Mouse (Mus musculus) limb, embryonic 11.5 days (tissue): Measurements from ENCODE around the gene Pdss1. TPM values are rescaled to one million over a fixed set of nuclear protein-coding genes. Genes with fewer than 3 reads are reported as not detected.

Source experiments
- ATAC-seq: fragments of 200-750 bp; cut with Nextera tagmentation; 2 replicates; pipeline ENCODE4 v1.8.0; 2017; ENCODE audit warnings: low read depth; ENCODE audit not compliant: insufficient number of reproducible peaks, low FRiP score, low TSS enrichment
- DNase-seq: peaks from one replicate; pipeline ENCODE4 v3.0.0-alpha.2; 2015; ENCODE audit warnings: low spot score
- H3K27ac ChIP-seq: fragments of 300-500 bp; sonication (generic); replicated peaks from 2 replicates; pipeline ENCODE4 v1.5.1; 2014; ENCODE audit warnings: low read depth, mild to moderate bottlenecking, low read length
- H3K27me3 ChIP-seq: fragments of 300-500 bp; sonication (generic); 2 replicates; pipeline ENCODE4 v1.6.1; 2014; ENCODE audit warnings: mild to moderate bottlenecking, low read length, mixed read lengths; ENCODE audit not compliant: control insufficient read depth, insufficient read depth
- H3K36me3 ChIP-seq: fragments of 300-500 bp; sonication (generic); 2 replicates; pipeline ENCODE4 v1.6.1; 2014; ENCODE audit warnings: mild to moderate bottlenecking, low read length, moderate library complexity, mixed read lengths; ENCODE audit not compliant: control insufficient read depth, insufficient read depth
- H3K4me1 ChIP-seq: fragments of 300-500 bp; sonication (generic); 2 replicates; pipeline ENCODE4 v1.6.1; 2014; ENCODE audit warnings: low read length, mixed read lengths; ENCODE audit not compliant: control insufficient read depth, insufficient read depth
- H3K4me2 ChIP-seq: fragments of 300-500 bp; sonication (generic); 2 replicates; pipeline ENCODE4 v1.6.1; 2014; ENCODE audit warnings: low read depth, mild to moderate bottlenecking, moderate library complexity; ENCODE audit not compliant: severe bottlenecking
- H3K4me3 ChIP-seq: fragments of 300-500 bp; sonication (generic); 2 replicates; pipeline ENCODE4 v1.5.1; 2014; ENCODE audit warnings: low read depth, low read length
- H3K9ac ChIP-seq: fragments of 300-500 bp; sonication (generic); 2 replicates; pipeline ENCODE4 v1.6.1; 2014; ENCODE audit warnings: mild to moderate bottlenecking, low read length
- H3K9me3 ChIP-seq: fragments of 300-500 bp; sonication (generic); 2 replicates; pipeline ENCODE4 v1.6.1; 2016; ENCODE audit warnings: low read length; ENCODE audit not compliant: control insufficient read depth
- WGBS: fragments of 180-500 bp; shearing (Covaris S2); extraction: QIAGEN DNeasy Blood & Tissue Kit; methylation state at CpG from one replicate; pipeline ENCODE4 v1.1.7; 2014; 5-methylcytosine and 5-hydroxymethylcytosine counted together
- polyA plus RNA-seq: library from polyadenylated mRNA; unstranded; fragments of >200 nt; fragmentation: Nextera tagmentation; extraction: Ambion mirVana; gene quantifications from 2 replicates; pipeline ENCODE4 v1.2.1, GENCODE M21; 2014

Pdss1 gene
- polyA plus RNA-seq, 1 experiment from 2014 or later: 15.0 TPM

DNA sequence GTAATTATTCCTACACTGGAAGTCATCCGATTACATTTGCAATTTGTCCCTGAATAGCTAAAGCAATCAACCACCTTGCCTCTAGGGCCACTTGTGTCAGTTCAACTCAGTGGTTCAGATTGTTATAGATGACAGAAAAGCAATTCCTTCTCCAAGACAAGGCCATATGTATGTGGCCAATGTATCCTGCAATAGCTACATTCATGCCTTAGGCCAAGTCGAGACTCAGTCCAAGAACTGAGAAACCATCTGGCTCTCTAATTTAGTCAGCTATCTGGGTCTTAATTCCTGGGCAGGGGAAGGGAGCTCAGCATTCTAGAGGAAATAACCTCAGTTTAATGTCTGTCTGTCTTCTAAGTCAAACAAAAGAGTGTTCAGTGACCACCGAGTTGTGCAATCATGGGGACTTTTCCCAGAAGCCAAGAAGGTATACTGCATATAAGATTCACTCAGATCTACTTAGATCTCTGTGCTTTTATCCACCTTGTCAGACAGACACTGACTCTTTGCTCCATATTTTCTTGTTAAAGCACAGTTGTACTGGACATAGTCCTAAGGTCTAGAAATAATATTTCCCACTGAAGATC is 82.2 kb downstream of the Pdss1 start:
- DNase-seq (no peak), ATAC-seq (no peak)
- no peaks in the 10 kb centered on the region for H3K9me3 ChIP-seq
- H3K27ac ChIP-seq: no peak overlapping the region
- no peak overlapping the region for H3K9ac ChIP-seq
- no peak overlapping the region for H3K4me3 ChIP-seq
- no peak overlapping the region for H3K4me2 ChIP-seq
- WGBS: 75% methylated on average over 3 of the region's 3 CpGs
- H3K36me3 ChIP-seq: no peaks in the 10 kb centered on the region
- H3K4me1 ChIP-seq: no peaks in the 10 kb centered on the region
- no peaks in the 10 kb centered on the region for H3K27me3 ChIP-seq

DNA sequence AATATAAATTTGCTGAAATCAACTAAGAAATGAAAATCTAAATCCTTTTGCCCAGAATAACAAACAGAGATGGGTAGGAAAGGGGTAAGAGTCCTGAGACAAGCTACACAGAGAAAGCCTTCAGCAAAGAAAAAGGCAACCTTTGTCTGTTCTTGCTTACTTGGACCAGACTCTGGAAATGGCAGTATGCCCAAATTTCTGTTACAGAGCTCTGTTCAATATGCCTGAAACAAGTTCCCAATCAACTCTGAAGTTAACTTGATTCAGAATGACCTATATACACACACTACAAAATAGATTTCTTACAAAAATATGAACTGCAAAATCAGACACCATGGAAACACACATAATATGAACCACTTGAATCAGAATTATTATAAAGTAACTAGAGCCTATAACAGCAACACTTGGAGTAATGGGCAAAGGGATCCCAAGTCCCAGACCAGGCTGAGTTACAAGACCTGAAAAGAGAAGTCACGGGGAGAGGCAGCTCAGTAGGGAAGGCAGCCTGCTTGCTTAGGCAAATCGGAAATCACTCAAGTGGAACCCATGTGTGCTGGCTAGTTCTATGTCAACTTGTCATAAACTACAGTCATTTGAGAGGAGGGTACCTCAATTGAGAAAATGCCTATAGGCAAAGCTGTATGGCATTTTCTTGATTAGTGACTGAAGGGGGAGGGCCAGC is 90.8 kb downstream of the Pdss1 start:
- no peaks in the 10 kb centered on the region for H3K27me3 ChIP-seq
- ATAC-seq: no peak

More for the DNA sequence above, 90.8 kb downstream of the Pdss1 start:
- no peak for DNase-seq
- no peak overlapping the region for H3K27ac ChIP-seq
- H3K4me2 ChIP-seq: no peak overlapping the region
- H3K4me3 ChIP-seq: no peak overlapping the region
- H3K36me3 ChIP-seq: no peaks in the 10 kb centered on the region
- H3K4me1 ChIP-seq: no peaks in the 10 kb centered on the region
- WGBS: 79% methylated on average over 2 of the region's 2 CpGs
- no peak overlapping the region for H3K9ac ChIP-seq
- H3K9me3 ChIP-seq: no peaks in the 10 kb centered on the region

Other genes starting within 250 kb of the Pdss1 start
- gene Apbb1ip, start 121.4 kb upstream of the Pdss1 start, polyA plus RNA-seq: 0.35 and 0.77 TPM in 2 replicates
- 43.7 and 44.8 TPM in 2 replicates for gene Abi1, start 144.7 kb downstream of the Pdss1 start, polyA plus RNA-seq
- 25.6 and 28.9 TPM in 2 replicates for gene Acbd5, start 172.6 kb downstream of the Pdss1 start, polyA plus RNA-seq